Mouse (Mus musculus): ENCODE measurements around the gene Ephb1.

The Ephb1 gene

DNA sequence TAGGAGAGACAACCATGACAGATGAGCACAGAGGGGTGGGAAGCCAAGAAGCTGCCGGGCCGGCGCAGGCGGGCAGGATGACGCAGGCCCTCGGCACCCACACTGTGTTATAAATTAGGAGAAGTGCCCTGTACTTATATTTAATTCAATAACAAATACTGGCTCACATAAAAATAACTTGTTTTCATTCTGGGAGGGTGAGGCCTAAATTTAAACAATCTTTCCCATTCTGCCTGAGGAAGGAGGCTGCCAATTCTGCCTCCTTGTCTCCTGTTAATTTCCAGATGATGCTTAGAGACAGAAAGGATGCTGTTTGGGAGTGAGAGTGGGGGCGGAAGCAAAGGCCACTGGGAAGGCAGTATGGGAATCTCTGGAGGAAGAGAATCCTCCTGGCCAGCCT lies 215.8 kb downstream of the Ephb1 start:
- Histone ChIP-seq H3K4me1 (replicated peaks; ENCODE audit: low read depth, low read length) (no peaks in the 10 kb centered on the region), H3K36me3 (ENCODE audit: insufficient read depth, low read length) (no peaks in the 10 kb centered on the region), H3K9me3 (ENCODE audit: low read length) (no peaks in the 10 kb centered on the region), H3K27me3 (ENCODE audit: insufficient read depth, low read length) (no peaks in the 10 kb centered on the region), H3K4me3 (replicated peaks; ENCODE audit: low read length) (no peak overlapping the region)
- no peak for TF ChIP-seq CTCF (conservative IDR thresholded peaks at IDR 0.05; ENCODE audit: low read length)
- TF ChIP-seq NANOG (IDR thresholded peaks at IDR 0.05; ENCODE audit: borderline replicate concordance, low read length), result no peak
- no peak for TF ChIP-seq POU5F1 (IDR thresholded peaks at IDR 0.05; ENCODE audit: borderline replicate concordance, low read length)

DNA sequence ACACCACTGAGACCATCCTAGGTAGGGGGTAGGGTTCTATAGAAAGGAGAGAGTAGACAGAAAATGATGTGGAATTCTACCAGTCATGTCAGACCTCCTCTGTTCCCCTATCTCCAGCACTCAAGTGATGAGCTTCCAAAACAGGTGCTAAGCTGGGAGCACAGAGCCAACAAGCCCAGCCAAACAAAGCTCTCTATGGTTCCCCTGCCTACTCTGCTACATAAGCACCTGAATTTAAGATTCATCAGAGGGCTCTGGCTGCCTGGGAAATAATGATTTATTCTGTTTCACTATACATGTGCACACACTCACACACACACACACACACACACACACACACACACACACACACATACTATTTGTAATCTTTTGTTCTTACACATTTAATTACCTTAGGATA lies 216.3 kb downstream of the Ephb1 start:
- Histone ChIP-seq H3K4me3 (replicated peaks; ENCODE audit: low read length) (no peak overlapping the region), H3K36me3 (ENCODE audit: insufficient read depth, low read length) (no peaks in the 10 kb centered on the region), H3K9me3 (ENCODE audit: low read length) (no peaks in the 10 kb centered on the region), H3K27me3 (ENCODE audit: insufficient read depth, low read length) (no peaks in the 10 kb centered on the region), H3K4me1 (replicated peaks; ENCODE audit: low read depth, low read length) (no peaks in the 10 kb centered on the region)
- TF ChIP-seq POU5F1 (IDR thresholded peaks at IDR 0.05; ENCODE audit: borderline replicate concordance, low read length) (no peak), CTCF (conservative IDR thresholded peaks at IDR 0.05; ENCODE audit: low read length) (no peak), NANOG (IDR thresholded peaks at IDR 0.05; ENCODE audit: borderline replicate concordance, low read length) (no peak)

DNA sequence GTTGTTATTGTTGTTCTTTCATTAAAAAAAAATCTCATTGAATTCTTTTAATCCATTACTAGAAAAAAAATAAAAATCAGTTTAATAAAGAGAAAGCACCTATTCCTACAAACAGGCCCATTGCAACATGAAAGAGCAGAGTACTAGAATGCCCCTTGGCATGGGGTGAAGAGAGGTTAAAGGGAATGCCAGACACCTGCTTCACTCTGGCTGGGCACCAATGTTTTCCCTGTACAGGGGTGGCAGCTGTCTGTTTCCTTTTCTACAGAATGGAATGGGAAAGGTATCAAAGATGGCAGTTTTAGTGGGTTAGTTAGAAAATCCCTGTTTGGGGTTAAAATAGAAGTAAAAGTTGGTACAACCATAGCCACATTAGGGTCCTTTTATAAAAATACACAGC lies 224.0 kb downstream of the Ephb1 start:
- no peak for TF ChIP-seq CTCF (conservative IDR thresholded peaks at IDR 0.05; ENCODE audit: low read length)
- TF ChIP-seq POU5F1 (IDR thresholded peaks at IDR 0.05; ENCODE audit: borderline replicate concordance, low read length), result no peak
- TF ChIP-seq NANOG (IDR thresholded peaks at IDR 0.05; ENCODE audit: borderline replicate concordance, low read length), result no peak
- H3K4me1 ChIP-seq (replicated peaks; ENCODE audit: low read depth, low read length), result 0 out of 2 replicates have a peak, but pooled peaks cover 2% of the 10 kb centered on the region
- H3K27me3 ChIP-seq (ENCODE audit: insufficient read depth, low read length), result peaks cover 12% of the 10 kb centered on the region
- no peak overlapping the region for H3K4me3 ChIP-seq (replicated peaks; ENCODE audit: low read length)
- no peaks in the 10 kb centered on the region for H3K9me3 ChIP-seq (ENCODE audit: low read length)
- H3K36me3 ChIP-seq (ENCODE audit: insufficient read depth, low read length), result no peaks in the 10 kb centered on the region

DNA sequence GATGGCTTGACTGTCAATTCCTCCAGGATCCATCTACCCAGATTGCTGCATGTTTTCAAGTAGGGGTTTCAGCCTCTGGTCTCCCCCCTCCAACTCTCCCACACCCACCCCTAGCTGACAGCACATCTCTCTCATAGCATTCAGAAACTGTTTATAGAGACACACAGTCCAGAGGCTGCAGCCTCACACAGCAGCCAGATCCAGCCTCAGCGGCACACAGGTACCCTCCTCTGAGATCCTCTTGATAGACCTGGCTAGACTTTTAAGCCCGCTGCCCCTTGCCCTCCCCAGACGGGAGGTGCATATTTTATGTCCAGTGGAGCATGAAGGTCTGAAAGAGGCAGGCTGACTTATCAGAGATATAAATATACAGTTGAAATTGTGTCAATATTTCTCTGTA lies 228.0 kb downstream of the Ephb1 start:
- TF ChIP-seq CTCF (conservative IDR thresholded peaks at IDR 0.05; ENCODE audit: low read length) (no peak), NANOG (IDR thresholded peaks at IDR 0.05; ENCODE audit: borderline replicate concordance, low read length) (no peak), POU5F1 (IDR thresholded peaks at IDR 0.05; ENCODE audit: borderline replicate concordance, low read length) (no peak)
- no peak overlapping the region for H3K4me3 ChIP-seq (replicated peaks; ENCODE audit: low read length)

DNA sequence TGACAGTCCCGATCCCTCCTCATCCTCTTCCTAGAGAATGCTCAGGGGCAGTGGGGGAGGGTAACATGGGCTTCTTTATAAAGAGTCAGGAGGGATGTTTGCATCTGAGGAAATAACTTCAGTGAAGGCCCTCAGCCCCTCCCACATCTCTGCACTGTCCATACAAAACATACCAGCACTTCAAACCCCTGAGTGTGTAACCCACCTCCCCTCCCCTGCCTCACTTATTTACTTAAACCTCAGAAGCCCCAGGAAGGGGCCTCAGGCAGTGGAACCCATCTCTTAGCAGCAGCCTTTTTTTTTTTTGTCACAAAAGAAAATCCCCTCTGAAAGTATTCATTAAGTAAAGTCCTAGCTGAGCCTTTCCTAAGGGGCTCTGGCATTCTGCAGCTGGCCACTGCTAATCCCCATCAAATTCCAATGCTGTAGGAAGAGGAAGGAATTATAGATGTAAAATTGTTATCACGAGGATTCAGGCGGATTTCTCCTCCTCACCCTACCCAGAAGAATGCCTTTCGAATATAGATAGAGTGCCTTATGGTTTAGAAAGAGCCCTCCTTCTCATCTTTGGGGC lies 231.5 kb downstream of the Ephb1 start:
- Histone ChIP-seq H3K4me1 (replicated peaks; ENCODE audit: low read depth, low read length) (no peaks in the 10 kb centered on the region), H3K27me3 (ENCODE audit: insufficient read depth, low read length) (peaks cover 20% of the 10 kb centered on the region), H3K4me3 (replicated peaks; ENCODE audit: low read length) (no peak overlapping the region), H3K9me3 (ENCODE audit: low read length) (no peaks in the 10 kb centered on the region), H3K36me3 (ENCODE audit: insufficient read depth, low read length) (no peaks in the 10 kb centered on the region)
- TF ChIP-seq CTCF (conservative IDR thresholded peaks at IDR 0.05; ENCODE audit: low read length) (no peak), NANOG (IDR thresholded peaks at IDR 0.05; ENCODE audit: borderline replicate concordance, low read length) (no peak), POU5F1 (IDR thresholded peaks at IDR 0.05; ENCODE audit: borderline replicate concordance, low read length) (no peak)

More for the DNA sequence above, 228.0 kb downstream of the Ephb1 start:
- Histone ChIP-seq H3K9me3 (ENCODE audit: low read length) (no peaks in the 10 kb centered on the region), H3K36me3 (ENCODE audit: insufficient read depth, low read length) (no peaks in the 10 kb centered on the region), H3K27me3 (ENCODE audit: insufficient read depth, low read length) (peaks cover 16% of the 10 kb centered on the region), H3K4me1 (replicated peaks; ENCODE audit: low read depth, low read length) (0 out of 2 replicates have a peak, but pooled peaks cover 2% of the 10 kb centered on the region)

DNA sequence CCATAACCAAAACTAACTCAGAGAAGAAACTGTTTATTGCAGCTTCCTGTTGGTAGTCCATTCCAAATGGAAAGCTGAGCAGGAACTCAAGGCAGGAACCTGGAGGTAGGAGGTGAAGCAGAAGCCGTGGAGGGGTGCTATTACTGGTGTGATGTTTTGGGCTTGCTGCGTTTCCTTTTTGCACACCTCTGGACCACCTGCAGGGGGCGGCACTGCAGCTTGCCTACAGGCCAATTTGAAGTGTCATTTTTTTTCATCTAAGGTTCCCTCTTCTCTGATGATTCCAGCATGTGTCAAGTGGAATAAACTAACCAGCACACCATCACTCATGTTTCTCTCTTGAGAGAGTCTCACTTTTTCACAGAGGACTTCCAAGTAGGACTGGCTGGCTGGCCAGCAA lies 235.1 kb downstream of the Ephb1 start:
- TF ChIP-seq NANOG (IDR thresholded peaks at IDR 0.05; ENCODE audit: borderline replicate concordance, low read length) (no peak), CTCF (conservative IDR thresholded peaks at IDR 0.05; ENCODE audit: low read length) (peak; percentile 23)
- no peaks in the 10 kb centered on the region for H3K36me3 ChIP-seq (ENCODE audit: insufficient read depth, low read length)
- 0 out of 2 replicates have a peak, but pooled peaks cover 6% of the 10 kb centered on the region for H3K27me3 ChIP-seq (ENCODE audit: insufficient read depth, low read length)
- no peaks in the 10 kb centered on the region for H3K4me1 ChIP-seq (replicated peaks; ENCODE audit: low read depth, low read length)
- no peak overlapping the region for H3K4me3 ChIP-seq (replicated peaks; ENCODE audit: low read length)
- peaks cover 11% of the 10 kb centered on the region; the same call in 1 of the 2 replicates for H3K9me3 ChIP-seq (ENCODE audit: low read length)

DNA sequence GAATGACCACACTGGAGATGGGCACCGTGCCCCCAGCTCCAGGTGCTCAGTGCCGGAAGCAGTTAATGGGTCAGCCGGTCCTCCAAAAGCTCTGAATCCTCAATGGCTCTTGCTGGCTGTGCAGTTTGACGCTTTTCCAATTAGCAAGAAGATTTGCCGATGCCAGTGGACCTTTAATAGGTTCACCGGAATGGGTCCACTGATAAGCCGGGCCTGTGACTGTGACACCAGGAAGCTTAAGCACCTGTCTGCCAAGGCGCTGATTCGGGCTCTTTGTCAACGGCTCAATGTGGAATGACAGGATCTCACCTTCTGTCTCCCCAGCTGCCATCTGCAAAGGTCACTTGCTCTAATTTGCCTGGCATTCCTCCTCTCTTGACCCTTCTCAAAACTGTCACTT lies 239.2 kb downstream of the Ephb1 start:
- Histone ChIP-seq H3K27me3 (ENCODE audit: insufficient read depth, low read length) (0 out of 2 replicates have a peak, but pooled peaks cover 4% of the 10 kb centered on the region), H3K4me3 (replicated peaks; ENCODE audit: low read length) (no peak overlapping the region), H3K4me1 (replicated peaks; ENCODE audit: low read depth, low read length) (no peaks in the 10 kb centered on the region), H3K36me3 (ENCODE audit: insufficient read depth, low read length) (no peaks in the 10 kb centered on the region), H3K9me3 (ENCODE audit: low read length) (peaks cover 11% of the 10 kb centered on the region; the same call in 1 of the 2 replicates)
- TF ChIP-seq CTCF (conservative IDR thresholded peaks at IDR 0.05; ENCODE audit: low read length) (no peak), POU5F1 (IDR thresholded peaks at IDR 0.05; ENCODE audit: borderline replicate concordance, low read length) (no peak), NANOG (IDR thresholded peaks at IDR 0.05; ENCODE audit: borderline replicate concordance, low read length) (no peak)

DNA sequence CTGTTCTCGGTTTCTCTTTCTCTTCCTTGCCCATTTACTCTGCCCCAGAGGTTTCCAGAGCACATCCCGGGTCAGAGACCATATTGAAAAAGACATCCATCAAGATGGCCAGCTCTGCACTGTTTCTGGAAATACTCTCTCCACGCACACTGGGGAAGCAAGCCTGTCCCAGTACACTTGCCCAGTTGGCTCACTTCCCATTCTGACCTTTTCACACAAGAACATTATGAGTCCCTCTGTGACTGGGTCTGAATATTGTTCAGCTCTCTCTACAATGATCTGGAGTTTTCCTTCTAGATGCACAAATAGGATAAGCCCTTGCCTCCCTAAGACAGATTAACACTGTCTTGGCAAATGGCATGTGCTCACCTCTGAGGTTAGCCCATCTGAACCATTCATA lies 243.0 kb downstream of the Ephb1 start:
- Histone ChIP-seq H3K9me3 (ENCODE audit: low read length) (peaks cover 7% of the 10 kb centered on the region; the same call in 1 of the 2 replicates), H3K4me3 (replicated peaks; ENCODE audit: low read length) (no peak overlapping the region), H3K27me3 (ENCODE audit: insufficient read depth, low read length) (peaks cover 10% of the 10 kb centered on the region; the same call in 1 of the 2 replicates), H3K36me3 (ENCODE audit: insufficient read depth, low read length) (no peaks in the 10 kb centered on the region), H3K4me1 (replicated peaks; ENCODE audit: low read depth, low read length) (no peaks in the 10 kb centered on the region)
- TF ChIP-seq CTCF (conservative IDR thresholded peaks at IDR 0.05; ENCODE audit: low read length) (no peak), NANOG (IDR thresholded peaks at IDR 0.05; ENCODE audit: borderline replicate concordance, low read length) (no peak), POU5F1 (IDR thresholded peaks at IDR 0.05; ENCODE audit: borderline replicate concordance, low read length) (no peak)

DNA sequence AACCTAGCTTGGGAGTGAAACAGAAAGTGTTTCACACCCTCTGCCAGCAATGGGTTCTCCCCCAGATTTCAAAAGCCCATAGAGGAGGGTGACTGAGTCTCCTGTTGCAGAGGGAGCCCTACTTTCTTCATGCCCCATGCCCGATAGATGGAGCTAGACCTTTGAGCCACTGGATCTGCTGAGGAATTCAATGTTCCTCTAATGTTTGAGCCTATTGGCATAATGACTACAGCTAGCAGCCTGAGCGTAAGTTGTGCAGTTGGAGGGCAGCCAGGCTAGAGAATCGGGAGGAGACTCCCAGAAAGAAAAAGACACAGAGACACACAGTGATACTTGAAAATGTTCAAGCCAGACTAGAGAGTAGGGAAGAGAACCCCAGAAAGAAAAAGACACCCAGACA lies 246.5 kb downstream of the Ephb1 start:
- H3K4me1 ChIP-seq (replicated peaks; ENCODE audit: low read depth, low read length), result no peaks in the 10 kb centered on the region
- H3K9me3 ChIP-seq (ENCODE audit: low read length), result no peaks in the 10 kb centered on the region
- no peaks in the 10 kb centered on the region for H3K36me3 ChIP-seq (ENCODE audit: insufficient read depth, low read length)
- H3K4me3 ChIP-seq (replicated peaks; ENCODE audit: low read length), result no peak overlapping the region
- H3K27me3 ChIP-seq (ENCODE audit: insufficient read depth, low read length), result peaks cover 10% of the 10 kb centered on the region
- TF ChIP-seq CTCF (conservative IDR thresholded peaks at IDR 0.05; ENCODE audit: low read length), result no peak
- TF ChIP-seq POU5F1 (IDR thresholded peaks at IDR 0.05; ENCODE audit: borderline replicate concordance, low read length), result no peak
- no peak for TF ChIP-seq NANOG (IDR thresholded peaks at IDR 0.05; ENCODE audit: borderline replicate concordance, low read length)

Data from E14TG2a.4 (cell line).